In genomic region chr9:75092134-75092533, GRCm38 (mm10) we compare ENCODE assay signal across 22 mouse cellular contexts. TPM values are rescaled to one million over a fixed set of nuclear protein-coding genes. Genes with fewer than 3 reads are reported as not detected.
DNase-seq lines count a peak whose midpoint lies in the region; ATAC-seq lines count a peak whose summit lies in the region.
"Had no signal": no experiment of that assay in that cellular context is flagged by ENCODE, and none has a peak within 500 bp of the region (broad histone marks: within the 10 kb centered on the region; RNA-seq: fewer than 3 reads in every experiment).

No protein-coding gene starts in this region.

- 0 out of 2 replicates have a peak, but pooled peaks have one; percentile 20 for ATAC-seq in frontal cortex, adult (ENCODE audit: low TSS enrichment)
- ATAC-seq in granulocyte monocyte progenitor cell, adult 5-6 weeks (replicated peaks; ENCODE audit: poor library complexity, severe bottlenecking) = peak; percentile 62
- ATAC-seq in megakaryocyte progenitor cell, adult 5-6 weeks (replicated peaks; ENCODE audit: poor library complexity) = peak; percentile 51
- ATAC-seq: activated CD4-positive, CD25-positive, alpha-beta regulatory T cell, adult 4 months; CD4-positive, CD25-positive, alpha-beta regulatory T cell, adult 4 months; forebrain, embryonic 15.5 days; hindbrain, embryonic 16.5 days; intestine, embryonic 15.5 days had no signal

- DNase-seq in frontal cortex, postnatal 36 days (ENCODE audit: low spot score in 2 of 2) = no peak
- DNase-seq in NIH3T3 (ENCODE audit: low read depth) = peak; percentile 47
- DNase-seq in ovary, postnatal 10 days (ENCODE audit: low spot score) = no peak
- DNase-seq in adrenal gland, postnatal 10 days = no peak
- no peak for DNase-seq in cerebellum, adult 11 months
- DNase-seq: adrenal gland, postnatal 14 days; cerebellum, adult 18-20 months; cerebellum, adult 9-10 months; cerebellum, postnatal 14 days; gastrocnemius, adult 2 months; gastrocnemius, postnatal 14 days; heart, adult 18-20 months; heart, postnatal 10 days; heart, postnatal 36 days had no signal

RNA-seq across cellular contexts. Expression of gene Myo5a, which starts 21.3 kb away (rescaled TPM):
- total RNA-seq in granulocyte monocyte progenitor cell, adult 5-6 weeks (2014; fragmentation: Nextera tagmentation) = 78.8 and 90.2 TPM in 2 replicates
- total RNA-seq in granulocyte monocyte progenitor cell, adult 5-6 weeks (2017) = 134 and 136 TPM in 2 replicates
- total RNA-seq in megakaryocyte progenitor cell, adult 5-6 weeks (2015) = 59.6 and 80.1 TPM in 2 replicates
- total RNA-seq in megakaryocyte progenitor cell, adult 5-6 weeks (2017) = 113 and 133 TPM in 2 replicates
- 10 to 100 TPM; 23.9 to 30.5 TPM for total RNA-seq in adrenal gland, postnatal 10 days (2021)

RNA-seq across cellular contexts. Expression of gene Arpp19, which starts 54.7 kb away (rescaled TPM):
- total RNA-seq in granulocyte monocyte progenitor cell, adult 5-6 weeks (2014; fragmentation: Nextera tagmentation) = 173 and 243 TPM in 2 replicates
- 122 and 177 TPM in 2 replicates for total RNA-seq in granulocyte monocyte progenitor cell, adult 5-6 weeks (2017)
- 132 and 179 TPM in 2 replicates for total RNA-seq in megakaryocyte progenitor cell, adult 5-6 weeks (2015)
- 136 and 149 TPM in 2 replicates for total RNA-seq in megakaryocyte progenitor cell, adult 5-6 weeks (2017)
- 100 to 1,000 TPM; 232 to 259 TPM for total RNA-seq in adrenal gland, postnatal 10 days (2021)
